Mouse (Mus musculus): ENCODE data around the gene Mtch1.
"Not testable (repeated sequence)": the region's sequence is repeated elsewhere in the genome, so short reads cannot be mapped to it uniquely, and the experiment has no call there.

Mtch1 gene

GRCm38 (mm10) chr17:29330671-29331410 is 16.9 kb downstream of the Mtch1 start:
- peak; percentile 54 for DNase-seq

GRCm38 (mm10) chr17:29330221-29330620 is 17.5 kb downstream of the Mtch1 start:
- DNase-seq: no peak

- no peak for DNase-seq
Observed at GRCm38 (mm10) chr17:29327691-29328090, 20.0 kb downstream of the Mtch1 start.

GRCm38 (mm10) chr17:29326531-29327529 is 20.9 kb downstream of the Mtch1 start:
- DNase-seq: peak; percentile 64

GRCm38 (mm10) chr17:29325831-29326230 is 21.9 kb downstream of the Mtch1 start:
- DNase-seq: no peak

GRCm38 (mm10) chr17:29323625-29324024 is 24.1 kb downstream of the Mtch1 start:
- no peak for DNase-seq

- DNase-seq: peak; percentile 37
Observed at GRCm38 (mm10) chr17:29322603-29322962, 25.2 kb downstream of the Mtch1 start.

- DNase-seq: peak; percentile 23
Observed at GRCm38 (mm10) chr17:29321765-29322602, 25.8 kb downstream of the Mtch1 start.

- no peak for DNase-seq
Observed at GRCm38 (mm10) chr17:29319881-29320639, 27.7 kb downstream of the Mtch1 start.

- DNase-seq: no peak
Observed at GRCm38 (mm10) chr17:29319476-29319875, 28.3 kb downstream of the Mtch1 start.

- DNase-seq: no peak
Observed at GRCm38 (mm10) chr17:29318731-29319250, 28.9 kb downstream of the Mtch1 start.

- DNase-seq: not testable (repeated sequence)
Observed at GRCm38 (mm10) chr17:29317380-29317779, 30.4 kb downstream of the Mtch1 start, which contains the start of gene Pi16. TSS of gene Pi16 (plus strand) at chr17:29317680.

- DNase-seq: no peak
Observed at GRCm38 (mm10) chr17:29316891-29317290, 30.8 kb downstream of the Mtch1 start.

GRCm38 (mm10) chr17:29315672-29316465 is 31.9 kb downstream of the Mtch1 start:
- no peak for DNase-seq

- no peak for DNase-seq
Observed at GRCm38 (mm10) chr17:29313300-29313699, 34.4 kb downstream of the Mtch1 start.

- DNase-seq: no peak
Observed at GRCm38 (mm10) chr17:29312082-29312481, 35.7 kb downstream of the Mtch1 start.

- DNase-seq: no peak
Observed at GRCm38 (mm10) chr17:29311602-29312001, 36.1 kb downstream of the Mtch1 start.

GRCm38 (mm10) chr17:29310056-29310623 is 37.6 kb downstream of the Mtch1 start:
- DNase-seq: no peak

- DNase-seq: no peak
Observed at GRCm38 (mm10) chr17:29305871-29306270, 41.9 kb downstream of the Mtch1 start.

GRCm38 (mm10) chr17:29305058-29305806 is 42.5 kb downstream of the Mtch1 start:
- no peak for DNase-seq
